ENCODE assay signal across 8 mouse cellular contexts in genomic region chr4:149953621-149954481, GRCm38 (mm10). TPM values are rescaled to one million over a fixed set of nuclear protein-coding genes. Genes with fewer than 3 reads are reported as not detected.
DNase-seq lines count a peak whose midpoint lies in the region; ATAC-seq lines count a peak whose summit lies in the region.

No protein-coding gene starts in this region.

- no peak; the same call in 1 of the 2 replicates for ATAC-seq in embryonic facial prominence, embryonic 12.5 days (ENCODE audit: insufficient number of reproducible peaks, insufficient read depth, low FRiP score, low TSS enrichment)
- no peak for ATAC-seq in heart, embryonic 16.5 days (replicated peaks; ENCODE audit: extremely low read depth, insufficient read depth, low FRiP score)
- no peak for ATAC-seq in liver, embryonic 15.5 days (ENCODE audit: insufficient read depth)
- peak; percentile 36; the same call in 1 of the 2 replicates for ATAC-seq in neural tube, embryonic 15.5 days (ENCODE audit: low FRiP score)
- ATAC-seq in granulocyte monocyte progenitor cell, adult 5-6 weeks (replicated peaks; ENCODE audit: poor library complexity, severe bottlenecking): no peak

- peaks cover 35% of the 10 kb centered on the region for H3K4me1 ChIP-seq in embryonic facial prominence, embryonic 12.5 days
- H3K4me1 ChIP-seq in heart, embryonic 16.5 days (ENCODE audit: control insufficient read depth, insufficient read depth, low read length): peaks cover 22% of the 10 kb centered on the region
- peaks cover 20% of the 10 kb centered on the region for H3K4me1 ChIP-seq in liver, embryonic 15.5 days (replicated peaks)
- H3K4me1 ChIP-seq in neural tube, embryonic 15.5 days: peaks cover 49% of the 10 kb centered on the region

- no peaks in the 10 kb centered on the region for H3K36me3 ChIP-seq in embryonic facial prominence, embryonic 12.5 days
- H3K36me3 ChIP-seq in heart, embryonic 16.5 days (ENCODE audit: control insufficient read depth, insufficient read depth): no peaks in the 10 kb centered on the region
- H3K36me3 ChIP-seq in liver, embryonic 15.5 days (replicated peaks): no peaks in the 10 kb centered on the region
- H3K36me3 ChIP-seq in neural tube, embryonic 15.5 days: no peaks in the 10 kb centered on the region

- 5% methylated on average over 32 of the region's 32 CpGs for WGBS in embryonic facial prominence, embryonic 12.5 days
- WGBS in heart, embryonic 16.5 days: 4% methylated on average over 32 of the region's 32 CpGs
- WGBS in liver, embryonic 15.5 days (ENCODE audit: insufficient replicate concordance): 6% methylated on average over 32 of the region's 32 CpGs
- WGBS in neural tube, embryonic 15.5 days: 5% methylated on average over 32 of the region's 32 CpGs

- peak overlapping the region; percentile 86 for H3K9ac ChIP-seq in embryonic facial prominence, embryonic 12.5 days
- peak overlapping the region; percentile 87 for H3K9ac ChIP-seq in heart, embryonic 16.5 days (ENCODE audit: low read length)
- H3K9ac ChIP-seq in liver, embryonic 15.5 days: no peak overlapping the region; the same call in 1 of the 2 replicates
- H3K9ac ChIP-seq in neural tube, embryonic 15.5 days (replicated peaks): peak overlapping the region; percentile 72

- H3K4me2 ChIP-seq in embryonic facial prominence, embryonic 12.5 days (replicated peaks): peak overlapping the region; percentile 93
- H3K4me2 ChIP-seq in heart, embryonic 16.5 days (ENCODE audit: low read depth, low read length): peak overlapping the region; percentile 84
- H3K4me2 ChIP-seq in liver, embryonic 15.5 days: peak overlapping the region; percentile 82
- H3K4me2 ChIP-seq in neural tube, embryonic 15.5 days: peak overlapping the region; percentile 100

- peaks cover 6% of the 10 kb centered on the region for H3K27me3 ChIP-seq in embryonic facial prominence, embryonic 12.5 days
- peaks cover 10% of the 10 kb centered on the region for H3K27me3 ChIP-seq in heart, embryonic 16.5 days (ENCODE audit: control insufficient read depth, insufficient read depth, low read length)
- peaks cover 89% of the 10 kb centered on the region for H3K27me3 ChIP-seq in liver, embryonic 15.5 days
- peaks cover 17% of the 10 kb centered on the region for H3K27me3 ChIP-seq in neural tube, embryonic 15.5 days (replicated peaks)

- peak overlapping the region; percentile 77; the same call in 1 of the 2 replicates for H3K27ac ChIP-seq in embryonic facial prominence, embryonic 12.5 days
- peak overlapping the region; percentile 76 for H3K27ac ChIP-seq in heart, embryonic 16.5 days (ENCODE audit: low read length)
- no peak overlapping the region for H3K27ac ChIP-seq in liver, embryonic 15.5 days (replicated peaks)
- H3K27ac ChIP-seq in neural tube, embryonic 15.5 days (replicated peaks): peak overlapping the region; percentile 57

- H3K4me3 ChIP-seq in embryonic facial prominence, embryonic 12.5 days: peak overlapping the region; percentile 81
- peak overlapping the region; percentile 74 for H3K4me3 ChIP-seq in heart, embryonic 16.5 days (ENCODE audit: low read length)
- peak overlapping the region; percentile 56 for H3K4me3 ChIP-seq in liver, embryonic 15.5 days (replicated peaks)
- H3K4me3 ChIP-seq in neural tube, embryonic 15.5 days (replicated peaks): peak overlapping the region; percentile 64

- peak; percentile 40 to 41 for DNase-seq in spleen, postnatal 10 days (ENCODE audit: low spot score in 2 of 2)
- DNase-seq in spleen, postnatal 14 days (ENCODE audit: low spot score in 2 of 2): no peak
- DNase-seq in kidney, postnatal 25 days: peak; percentile 60 to 72

- no peaks in the 10 kb centered on the region for H3K9me3 ChIP-seq in embryonic facial prominence, embryonic 12.5 days
- H3K9me3 ChIP-seq in heart, embryonic 16.5 days (replicated peaks; ENCODE audit: control insufficient read depth, low read length): no peaks in the 10 kb centered on the region
- H3K9me3 ChIP-seq in liver, embryonic 15.5 days (replicated peaks): no peaks in the 10 kb centered on the region
- H3K9me3 ChIP-seq in neural tube, embryonic 15.5 days (replicated peaks): no peaks in the 10 kb centered on the region

RNA-seq across cellular contexts. Expression of gene Spsb1, which starts 1.0 kb away (rescaled TPM):
- 21.0 and 22.6 TPM in 2 replicates for polyA plus RNA-seq in embryonic facial prominence, embryonic 12.5 days (2016; fragmentation: Nextera tagmentation; extraction: Ambion mirVana)
- polyA plus RNA-seq in heart, embryonic 16.5 days (2015; fragmentation: Nextera tagmentation; extraction: Ambion mirVana): 10.5 and 12.4 TPM in 2 replicates
- polyA plus RNA-seq in liver, embryonic 15.5 days (2015; fragmentation: Nextera tagmentation; extraction: Ambion mirVana): 0.61 and 0.77 TPM in 2 replicates
- polyA plus RNA-seq in neural tube, embryonic 15.5 days (2015; fragmentation: Nextera tagmentation; extraction: Ambion mirVana): 7.7 and 9.8 TPM in 2 replicates
- total RNA-seq in granulocyte monocyte progenitor cell, adult 5-6 weeks (2014; fragmentation: Nextera tagmentation): not detected in 2 replicates
- not detected in 2 replicates for total RNA-seq in granulocyte monocyte progenitor cell, adult 5-6 weeks (2017)

RNA-seq across cellular contexts. Expression of gene H6pd, which starts 55.0 kb away (rescaled TPM):
- 7.4 and 8.4 TPM in 2 replicates for polyA plus RNA-seq in embryonic facial prominence, embryonic 12.5 days (2016; fragmentation: Nextera tagmentation; extraction: Ambion mirVana)
- polyA plus RNA-seq in heart, embryonic 16.5 days (2015; fragmentation: Nextera tagmentation; extraction: Ambion mirVana): 11.4 and 14.6 TPM in 2 replicates
- polyA plus RNA-seq in liver, embryonic 15.5 days (2015; fragmentation: Nextera tagmentation; extraction: Ambion mirVana): 16.9 and 21.5 TPM in 2 replicates
- 3.3 and 6.4 TPM in 2 replicates for polyA plus RNA-seq in neural tube, embryonic 15.5 days (2015; fragmentation: Nextera tagmentation; extraction: Ambion mirVana)
- total RNA-seq in granulocyte monocyte progenitor cell, adult 5-6 weeks (2014; fragmentation: Nextera tagmentation): 15.3 and 18.1 TPM in 2 replicates
- 27.5 and 28.8 TPM in 2 replicates for total RNA-seq in granulocyte monocyte progenitor cell, adult 5-6 weeks (2017)

Comparison
In these comparisons a context has a peak if more than half of its experiments do, and no peak if none do; other contexts are left out.
1. DNase-seq: peak in spleen, postnatal 10 days (2 of 2) and kidney, postnatal 25 days (2 of 2); none in spleen, postnatal 14 days (0 of 2).
2. Peak in every context shown above with its lines, with median percentiles within 50 percentile points of each other: H3K4me2 ChIP-seq and H3K4me3 ChIP-seq.